Mouse (Mus musculus): Measurements from ENCODE around the gene Plcg2. TPM values are rescaled to one million over a fixed set of nuclear protein-coding genes. Genes with fewer than 3 reads are reported as not detected.

Plcg2 gene
- 8.4 TPM in 2 replicates for polyA plus RNA-seq (2012; rRNA removed; ENCODE audit: low replicate concordance)

DNA sequence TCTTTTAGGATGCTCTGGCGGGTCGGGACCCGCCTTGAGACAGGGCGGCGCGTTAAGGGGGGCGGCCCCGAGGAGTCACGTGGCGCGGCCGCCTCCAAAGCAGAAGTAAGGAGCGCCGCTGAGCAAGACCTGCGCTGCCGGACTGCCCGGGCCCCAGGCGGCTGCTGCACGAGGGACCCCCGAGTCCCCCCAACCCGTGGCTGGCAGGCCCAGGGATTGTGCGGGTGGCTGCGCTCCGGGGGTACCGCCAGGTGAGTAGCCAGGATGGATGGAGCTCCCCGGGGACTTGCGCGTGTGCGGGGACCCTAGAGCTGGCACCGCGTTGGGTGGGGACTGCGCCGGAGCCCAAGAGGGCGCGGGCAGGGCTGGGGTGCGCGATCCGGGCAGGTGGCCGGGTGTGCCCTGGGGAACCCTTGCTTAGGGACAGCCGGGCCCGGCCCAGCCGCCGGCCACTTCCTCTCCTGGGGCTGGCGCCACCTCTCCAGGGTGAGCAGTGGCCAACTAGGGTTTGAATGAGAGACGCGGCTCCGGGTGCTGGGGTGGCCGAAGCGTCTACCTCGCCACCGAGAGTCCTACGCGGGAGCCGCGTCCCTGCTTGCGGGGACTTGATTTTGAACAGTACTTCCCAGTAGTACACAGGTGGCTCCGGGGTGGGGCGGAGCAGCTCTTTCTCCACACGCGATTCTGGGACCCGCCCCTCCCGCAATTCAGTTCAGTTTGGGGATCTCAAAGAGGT, at the start of gene Plcg2:
TSS of gene Plcg2 (plus strand) at position 113 of the 736 bp plus-strand sequence.

DNA sequence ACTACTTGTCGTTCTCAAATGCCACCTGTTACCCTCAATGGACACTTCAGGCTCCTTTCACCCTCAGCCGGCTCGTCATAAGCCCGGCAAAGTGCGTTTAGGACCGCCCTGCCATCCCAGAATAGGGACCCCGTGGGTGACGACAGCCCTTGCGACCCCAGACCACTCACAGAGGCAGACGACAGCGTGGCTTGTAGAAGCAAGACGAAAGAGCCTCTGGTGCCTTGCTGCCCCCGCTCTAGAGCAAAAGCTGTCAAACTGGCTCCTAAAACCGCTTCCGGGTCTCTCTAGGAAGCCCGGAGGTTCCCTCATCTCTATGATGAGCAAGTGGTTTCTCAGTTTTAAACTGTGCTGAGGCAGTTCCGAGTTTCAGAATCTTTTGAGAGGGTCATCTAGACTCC, 175.3 kb downstream of the Plcg2 start, which contains the start of gene Sdr42e1:
TSS of gene Sdr42e1 (minus strand) at position 260 of the 401 bp plus-strand sequence.

Other genes starting within 250 kb of the Plcg2 start
- gene Cmip, start 241.2 kb upstream of the Plcg2 start, polyA plus RNA-seq (2012; rRNA removed; ENCODE audit: low replicate concordance), result 62.3 and 73.2 TPM in 2 replicates
- 6.1 and 6.8 TPM in 2 replicates for gene Sdr42e1, start 175.4 kb downstream of the Plcg2 start, polyA plus RNA-seq (2012; rRNA removed; ENCODE audit: low replicate concordance)
- gene Hsd17b2, start 203.6 kb downstream of the Plcg2 start, polyA plus RNA-seq (2012; rRNA removed; ENCODE audit: low replicate concordance), result 28.6 and 60.0 TPM in 2 replicates